Mouse (Mus musculus) CH12.LX (cell line): ENCODE results near the gene Nufip1.

Source experiments
- RAD21 ChIP-seq: IDR thresholded peaks from 2 replicates; pipeline ENCODE4 v1.6.1; 2011; ENCODE audit warnings: low read depth, mild to moderate bottlenecking, low read length, improper control_type of control experiment, moderate library complexity
- USF2 ChIP-seq: conservative IDR thresholded peaks from 2 replicates; pipeline ENCODE4 v1.6.1; 2011; ENCODE audit warnings: low read depth, low read length, improper control_type of control experiment

GRCm38 (mm10) chr14:76081451-76081850 is 29.2 kb upstream of the Nufip1 start:
- no peak for TF ChIP-seq RAD21
- no peak for TF ChIP-seq USF2
